Mouse (Mus musculus): ENCODE results near the gene Cpne5.

- no peak for TF ChIP-seq POLR2A (IDR thresholded peaks at IDR 0.05; ENCODE audit: extremely low read depth, insufficient read depth, low read length)
- TF ChIP-seq CTCF (IDR thresholded peaks at IDR 0.05; ENCODE audit: low read depth, low read length), result no peak
Measured at GRCm38 (mm10) chr17:29216078-29216477, 21.9 kb downstream of the Cpne5 start.

Measured in liver, adult 2 months (tissue).